Mouse (Mus musculus) limb, embryonic 14.5 days (tissue): Measurements from ENCODE around the gene Vrk1. TPM values are rescaled to one million over a fixed set of nuclear protein-coding genes. Genes with fewer than 3 reads are reported as not detected.

ENCODE experiments used
- ATAC-seq: fragments of 200-750 bp; cut with Nextera tagmentation; 2 replicates; pipeline ENCODE4 v1.8.0; 2017; ENCODE audit warnings: low read depth, moderate number of reproducible peaks, moderate TSS enrichment; ENCODE audit not compliant: low FRiP score
- DNase-seq: peaks from one replicate; pipeline ENCODE4 v3.0.0-alpha.2; 2015; ENCODE audit warnings: low spot score
- H3K27ac ChIP-seq: fragments of 300-500 bp; sonication (generic); replicated peaks from 2 replicates; pipeline ENCODE4 v1.5.1; 2014; ENCODE audit warnings: low read depth, mild to moderate bottlenecking, low read length, moderate library complexity, mixed read lengths
- H3K27me3 ChIP-seq: fragments of 300-500 bp; sonication (generic); 2 replicates; pipeline ENCODE4 v1.6.1; 2014; ENCODE audit warnings: low read length, mixed read lengths; ENCODE audit not compliant: control insufficient read depth, insufficient read depth
- H3K36me3 ChIP-seq: fragments of 300-500 bp; sonication (generic); 2 replicates; pipeline ENCODE4 v1.6.1; 2014; ENCODE audit warnings: mild to moderate bottlenecking, low read length, moderate library complexity, mixed read lengths; ENCODE audit not compliant: control insufficient read depth, insufficient read depth
- H3K4me1 ChIP-seq: fragments of 300-500 bp; sonication (generic); 2 replicates; pipeline ENCODE4 v1.6.1; 2014; ENCODE audit warnings: antibody characterized with exemption, low read length, mixed read lengths; ENCODE audit not compliant: control insufficient read depth, insufficient read depth
- H3K4me2 ChIP-seq: fragments of 300-500 bp; sonication (generic); replicated peaks from 2 replicates; pipeline ENCODE4 v1.6.1; 2014; ENCODE audit warnings: low read depth, mild to moderate bottlenecking, low read length, moderate library complexity; ENCODE audit not compliant: severe bottlenecking
- H3K4me3 ChIP-seq: fragments of 300-500 bp; sonication (generic); replicated peaks from 2 replicates; pipeline ENCODE4 v1.5.1; 2014; ENCODE audit warnings: low read length
- H3K9ac ChIP-seq: fragments of 300-500 bp; sonication (generic); 2 replicates; pipeline ENCODE4 v1.6.1; 2014; ENCODE audit warnings: mild to moderate bottlenecking, low read depth, low read length, moderate library complexity; ENCODE audit not compliant: severe bottlenecking
- H3K9me3 ChIP-seq: fragments of 300-500 bp; sonication (generic); 2 replicates; pipeline ENCODE4 v1.6.1; 2016; ENCODE audit warnings: low read length; ENCODE audit not compliant: control insufficient read depth
- POLR2A ChIP-seq: fragments of 200-500 bp; IDR thresholded peaks from 2 replicates; pipeline ENCODE4 v1.8.0; 2012; ENCODE audit warnings: inconsistent platforms, mild to moderate bottlenecking, moderate library complexity, borderline replicate concordance; ENCODE audit not compliant: insufficient read depth, insufficient read length; ENCODE audit errors: extremely low read depth
- WGBS: fragments of 180-500 bp; shearing (Covaris S2); extraction: QIAGEN DNeasy Blood & Tissue Kit; methylation state at CpG from one replicate; pipeline ENCODE4 v1.1.7; 2014; 5-methylcytosine and 5-hydroxymethylcytosine counted together
- polyA plus RNA-seq, 2 experiments: library from polyadenylated mRNA; depleted of rRNA in 1 of 2; stranded (reverse) in 1 of 2; unstranded in 1 of 2; fragments of >200 nt; fragmentation: Nextera tagmentation in 1 of 2; extraction: Ambion mirVana in 1 of 2; gene quantifications; 2 replicates each; pipeline versions ENCODE4 v1.2.1 to v1.2.3; 2012 to 2014

Gene Vrk1
- polyA plus RNA-seq, 2 experiments = 36.1 to 50.2 TPM

DNA sequence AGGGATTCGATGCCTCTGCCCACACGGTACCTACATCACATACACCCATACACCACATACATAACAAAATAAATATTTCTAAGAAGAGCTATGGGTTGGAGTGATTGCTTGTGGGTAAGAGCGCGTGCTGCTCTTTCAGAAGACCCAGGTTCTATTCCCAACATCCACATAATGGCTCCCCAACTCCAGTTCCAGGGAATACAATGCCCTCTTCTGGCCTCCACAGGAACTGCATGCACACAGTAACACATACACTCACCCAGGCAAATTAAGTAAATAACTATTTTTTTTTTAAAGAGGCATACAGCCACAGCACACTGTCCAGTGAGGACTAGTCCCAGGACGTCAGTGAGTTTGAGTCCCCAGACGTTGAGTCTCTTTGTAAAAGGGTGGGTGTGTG lies 92.0 kb downstream of the Vrk1 start:
- DNase-seq (no peak), ATAC-seq (no peak)
- Histone ChIP-seq H3K4me1 (peaks cover 5% of the 10 kb centered on the region; the same call in 1 of the 2 replicates), H3K9ac (no peak overlapping the region), H3K27me3 (no peaks in the 10 kb centered on the region), H3K4me3 (no peak overlapping the region), H3K9me3 (no peaks in the 10 kb centered on the region), H3K27ac (no peak overlapping the region), H3K4me2 (no peak overlapping the region), H3K36me3 (no peaks in the 10 kb centered on the region)
- 95% methylated on average over 6 of the region's 6 CpGs for WGBS
- no peak for TF ChIP-seq POLR2A

DNA sequence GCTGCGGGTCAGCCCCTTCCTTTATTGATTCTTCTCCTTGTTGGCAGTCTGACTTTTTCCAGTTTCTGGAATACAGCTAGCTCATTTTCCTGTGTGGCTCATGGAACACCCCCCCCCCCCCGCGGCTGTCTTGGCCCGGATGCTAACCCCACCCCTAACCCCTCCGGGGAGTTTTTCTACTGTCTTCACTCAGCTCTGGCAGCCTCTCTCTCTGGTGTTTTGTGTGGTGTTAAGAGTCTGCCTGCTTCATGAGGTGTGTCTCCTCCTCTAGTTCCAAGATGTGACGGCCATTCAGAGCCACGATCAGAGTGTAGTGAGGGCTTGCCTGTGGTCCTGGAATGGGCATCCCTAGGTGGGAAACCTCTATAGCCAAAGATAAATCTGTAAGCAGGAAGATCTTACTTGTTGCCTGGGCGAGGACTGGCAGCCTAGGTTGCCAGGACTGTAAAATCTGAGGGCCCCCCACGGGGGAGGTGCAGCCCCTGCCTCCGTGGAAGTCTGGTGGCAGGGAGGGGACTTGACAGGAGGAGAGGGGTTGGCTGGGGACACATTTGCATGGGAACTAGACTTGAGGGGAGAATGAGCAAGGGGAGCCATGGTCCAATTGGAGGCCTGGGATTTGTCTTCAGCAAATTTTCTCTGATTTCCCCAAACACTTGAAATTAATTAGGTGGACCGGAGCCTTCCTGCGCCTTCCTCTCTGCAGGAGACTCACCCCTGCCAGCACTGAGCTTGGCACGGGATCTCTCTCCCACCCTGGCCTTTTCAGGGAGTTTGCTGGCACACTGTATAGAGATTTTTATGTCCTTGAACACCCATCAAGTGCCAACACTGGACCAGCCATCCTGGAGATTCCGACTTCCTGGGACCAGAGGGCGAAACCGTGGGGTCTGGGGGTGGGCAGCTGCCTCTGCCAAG lies 93.0 kb downstream of the Vrk1 start:
- ATAC-seq (no peak), DNase-seq (no peak)
- no peak overlapping the region for H3K27ac ChIP-seq
- H3K4me3 ChIP-seq = no peak overlapping the region
- no peak overlapping the region for H3K9ac ChIP-seq
- no peaks in the 10 kb centered on the region for H3K27me3 ChIP-seq
- no peak for TF ChIP-seq POLR2A
- H3K4me1 ChIP-seq = peaks cover 5% of the 10 kb centered on the region; the same call in 1 of the 2 replicates
- WGBS = 53% methylated on average over 16 of the region's 16 CpGs
- H3K4me2 ChIP-seq = no peak overlapping the region
- no peaks in the 10 kb centered on the region for H3K36me3 ChIP-seq
- H3K9me3 ChIP-seq = no peaks in the 10 kb centered on the region

DNA sequence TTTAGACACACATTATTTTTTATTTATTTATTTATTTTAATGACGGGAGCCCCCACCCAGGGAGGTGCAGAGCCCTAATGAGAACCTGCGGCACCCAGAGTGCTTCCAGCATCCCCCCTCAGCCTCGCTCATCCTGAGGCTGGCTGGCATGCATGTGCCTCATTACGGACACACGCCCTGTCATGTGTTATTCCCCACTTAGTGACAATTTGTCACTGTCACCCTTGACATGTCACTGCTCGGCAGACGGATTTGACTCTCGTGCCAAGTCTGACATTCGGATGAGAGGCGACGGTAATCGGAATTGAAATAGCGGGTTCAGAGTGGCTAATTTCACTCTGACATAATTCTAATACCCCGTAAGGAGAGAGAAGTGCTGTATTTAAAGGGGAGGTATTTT lies 97.2 kb downstream of the Vrk1 start:
- TF ChIP-seq POLR2A = no peak
- WGBS = 84% methylated on average over 14 of the region's 14 CpGs
- Histone ChIP-seq H3K4me2 (no peak overlapping the region), H3K9ac (no peak overlapping the region), H3K9me3 (no peaks in the 10 kb centered on the region), H3K27ac (no peak overlapping the region), H3K36me3 (no peaks in the 10 kb centered on the region), H3K27me3 (no peaks in the 10 kb centered on the region), H3K4me1 (peaks cover 5% of the 10 kb centered on the region; the same call in 1 of the 2 replicates), H3K4me3 (no peak overlapping the region)
- DNase-seq (no peak), ATAC-seq (no peak)

DNA sequence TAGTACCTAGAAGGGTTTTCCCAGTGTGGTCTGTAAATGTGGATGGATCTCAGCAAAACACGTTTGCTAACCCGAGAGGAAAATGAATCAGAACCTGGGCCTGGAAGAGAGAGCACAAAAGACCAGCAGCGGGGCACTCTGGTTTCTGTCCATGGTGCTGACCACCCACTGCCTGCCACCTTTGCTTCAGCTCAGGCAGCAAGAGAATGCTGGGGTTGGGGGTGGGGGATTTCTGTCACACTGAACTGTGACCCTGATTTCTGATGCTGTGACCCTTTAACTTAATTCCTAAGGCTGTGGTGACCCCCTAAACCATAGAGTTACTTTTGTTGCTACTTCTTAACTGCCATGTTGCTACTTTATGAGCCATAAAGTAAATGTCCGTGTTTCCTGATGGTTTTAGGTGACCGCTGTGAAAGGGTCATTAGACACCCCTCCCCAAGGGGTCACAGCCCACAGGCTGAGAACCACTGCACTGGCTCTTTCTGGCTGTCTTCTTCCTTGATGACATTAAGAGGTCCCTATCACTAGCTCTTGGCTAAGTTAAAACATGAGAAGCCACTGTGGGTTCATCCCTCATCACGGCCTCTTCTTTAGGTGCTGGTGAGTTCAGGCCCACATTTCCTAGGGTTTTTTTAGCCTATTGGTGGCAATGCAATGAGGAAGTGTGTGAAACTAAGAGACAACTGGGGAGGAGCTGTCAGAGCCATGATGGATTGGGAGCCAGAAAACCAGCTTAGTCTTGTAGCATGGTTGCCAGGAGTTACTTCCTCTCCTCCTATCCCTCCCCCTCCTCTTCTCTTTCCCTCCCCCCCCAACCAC lies 105.3 kb downstream of the Vrk1 start:
- TF ChIP-seq POLR2A = no peak
- no peaks in the 10 kb centered on the region for H3K4me1 ChIP-seq
- no peak overlapping the region for H3K4me3 ChIP-seq
- DNase-seq = peak; percentile 76
- 10% methylated on average over 6 of the region's 6 CpGs for WGBS
- no peaks in the 10 kb centered on the region for H3K36me3 ChIP-seq
- ATAC-seq = no peak
- no peaks in the 10 kb centered on the region for H3K27me3 ChIP-seq
- H3K9ac ChIP-seq = no peak overlapping the region
- H3K4me2 ChIP-seq = no peak overlapping the region
- 0 out of 2 replicates have a peak, but pooled peaks cover 4% of the 10 kb centered on the region for H3K9me3 ChIP-seq
- H3K27ac ChIP-seq = no peak overlapping the region

DNA sequence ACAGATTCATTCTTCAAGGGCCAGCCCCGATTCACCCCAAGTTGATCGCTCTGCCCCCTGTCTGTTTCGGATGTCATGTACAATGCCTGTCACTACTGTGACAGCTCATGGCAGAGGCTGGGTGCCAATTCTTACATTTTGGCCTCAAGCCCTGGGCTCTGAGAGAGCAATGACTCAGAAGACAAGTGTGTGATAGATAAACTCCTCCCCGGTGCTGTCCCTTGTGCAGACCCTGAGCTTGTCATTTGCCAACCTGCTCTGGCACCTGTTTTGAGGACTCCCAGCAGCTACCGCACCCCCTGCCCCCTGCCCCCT lies 105.8 kb downstream of the Vrk1 start:
- no peak for TF ChIP-seq POLR2A
- H3K4me1 ChIP-seq = no peaks in the 10 kb centered on the region
- H3K9me3 ChIP-seq = 0 out of 2 replicates have a peak, but pooled peaks cover 4% of the 10 kb centered on the region
- H3K36me3 ChIP-seq = no peaks in the 10 kb centered on the region
- no peak overlapping the region for H3K4me3 ChIP-seq
- H3K9ac ChIP-seq = no peak overlapping the region
- ATAC-seq = no peak
- WGBS = 49% methylated on average over 5 of the region's 5 CpGs
- H3K27ac ChIP-seq = no peak overlapping the region
- no peak overlapping the region for H3K4me2 ChIP-seq
- no peaks in the 10 kb centered on the region for H3K27me3 ChIP-seq
- no peak for DNase-seq
